Mouse (Mus musculus): Measurements from ENCODE around the gene Gm38392. TPM values are rescaled to one million over a fixed set of nuclear protein-coding genes. Genes with fewer than 3 reads are reported as not detected.

Gm38392 gene
- polyA plus RNA-seq, 2 experiments = 5.4 TPM; not detected in 1

DNA sequence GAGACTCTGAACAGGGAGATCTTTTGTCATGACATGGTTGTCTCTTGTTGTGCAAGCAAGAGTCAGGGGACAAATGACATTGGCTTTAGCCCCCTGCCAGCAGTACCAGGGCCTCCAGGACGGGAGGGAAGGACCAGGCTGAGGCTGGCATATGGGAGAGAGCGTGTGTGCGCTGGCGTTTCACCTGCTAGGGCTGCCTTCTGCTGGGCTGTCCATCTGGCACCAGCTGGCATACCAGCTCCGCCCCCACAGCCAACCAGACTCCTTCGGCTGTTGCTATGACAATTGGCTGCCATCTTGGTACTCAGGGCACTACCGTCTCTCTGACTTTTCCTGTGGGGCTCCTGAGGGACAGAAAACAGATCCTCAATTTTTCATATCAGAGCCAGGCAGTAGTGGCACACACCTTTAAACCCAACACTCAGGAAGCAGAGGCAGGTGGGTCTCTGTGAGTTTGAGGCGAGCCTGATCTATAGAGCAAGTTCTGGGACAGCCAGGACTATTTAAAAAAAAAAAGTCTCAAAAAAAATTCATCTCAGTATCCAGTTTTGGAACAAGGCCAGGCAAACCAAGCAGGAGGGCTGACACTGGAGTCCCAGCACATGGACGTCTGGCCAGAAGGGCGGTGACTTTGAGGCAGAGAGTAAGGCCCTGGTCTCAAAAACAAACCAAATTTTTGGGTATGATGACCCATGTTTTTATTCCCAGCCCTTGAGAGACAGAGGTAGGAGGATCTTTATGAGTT is 60.7 kb downstream of the Gm38392 start:
- Histone ChIP-seq H3K27me3 (ENCODE audit: control insufficient read depth, insufficient read depth, low read length) (peaks cover 22% of the 10 kb centered on the region; the same call in 1 of the 2 replicates), H3K4me3 (replicated peaks; ENCODE audit: low read length) (no peak overlapping the region), H3K9me3 (ENCODE audit: control insufficient read depth, low read length) (no peaks in the 10 kb centered on the region), H3K36me3 (ENCODE audit: control insufficient read depth, insufficient read depth, low read length) (no peaks in the 10 kb centered on the region), H3K9ac (ENCODE audit: low read depth, low read length, severe bottlenecking) (no peak overlapping the region), H3K4me2 (replicated peaks; ENCODE audit: low read depth, low read length, severe bottlenecking) (no peak overlapping the region), H3K27ac (replicated peaks; ENCODE audit: low read depth, low read length) (no peak overlapping the region), H3K4me1 (ENCODE audit: control insufficient read depth, insufficient read depth, low read length) (no peaks in the 10 kb centered on the region)
- no peak for DNase-seq (ENCODE audit: low spot score)
- WGBS = 80% methylated on average over 10 of the region's 10 CpGs
- no peak for TF ChIP-seq POLR2A (IDR thresholded peaks at IDR 0.05; ENCODE audit: borderline replicate concordance, extremely low read depth, insufficient read depth, insufficient read length)
- no peak for ATAC-seq (ENCODE audit: low FRiP score, low read depth)

DNA sequence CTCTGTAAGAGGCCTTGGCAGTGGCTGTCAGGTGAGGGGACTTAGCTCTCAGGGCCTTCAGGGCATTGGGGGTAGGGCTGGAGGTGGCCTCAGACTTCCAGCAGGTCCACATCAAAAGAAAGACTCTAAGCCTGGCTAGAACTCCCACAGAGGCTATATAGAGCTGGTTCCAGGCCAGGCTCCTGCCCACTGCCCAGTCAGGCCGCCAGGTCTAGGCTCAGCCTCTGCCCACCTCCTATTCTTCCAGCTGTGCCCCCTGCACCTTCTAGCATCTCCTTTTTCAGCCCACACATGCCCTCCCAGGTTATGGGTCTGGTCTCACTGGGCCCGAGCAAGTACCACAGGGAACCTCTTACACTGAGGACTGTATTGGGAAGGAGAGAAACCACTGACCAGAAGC is 62.1 kb downstream of the Gm38392 start:
- no peak overlapping the region for H3K27ac ChIP-seq (replicated peaks; ENCODE audit: low read depth, low read length)
- no peaks in the 10 kb centered on the region for H3K4me1 ChIP-seq (ENCODE audit: control insufficient read depth, insufficient read depth, low read length)
- WGBS = 66% methylated on average over 2 of the region's 2 CpGs
- H3K4me2 ChIP-seq (replicated peaks; ENCODE audit: low read depth, low read length, severe bottlenecking) = no peak overlapping the region
- ATAC-seq (ENCODE audit: low FRiP score, low read depth) (no peak), DNase-seq (ENCODE audit: low spot score) (no peak)
- no peak for TF ChIP-seq POLR2A (IDR thresholded peaks at IDR 0.05; ENCODE audit: borderline replicate concordance, extremely low read depth, insufficient read depth, insufficient read length)
- peaks cover 21% of the 10 kb centered on the region for H3K27me3 ChIP-seq (ENCODE audit: control insufficient read depth, insufficient read depth, low read length)
- no peak overlapping the region for H3K9ac ChIP-seq (ENCODE audit: low read depth, low read length, severe bottlenecking)
- no peaks in the 10 kb centered on the region for H3K36me3 ChIP-seq (ENCODE audit: control insufficient read depth, insufficient read depth, low read length)
- no peak overlapping the region for H3K4me3 ChIP-seq (replicated peaks; ENCODE audit: low read length)
- H3K9me3 ChIP-seq (ENCODE audit: control insufficient read depth, low read length) = no peaks in the 10 kb centered on the region

DNA sequence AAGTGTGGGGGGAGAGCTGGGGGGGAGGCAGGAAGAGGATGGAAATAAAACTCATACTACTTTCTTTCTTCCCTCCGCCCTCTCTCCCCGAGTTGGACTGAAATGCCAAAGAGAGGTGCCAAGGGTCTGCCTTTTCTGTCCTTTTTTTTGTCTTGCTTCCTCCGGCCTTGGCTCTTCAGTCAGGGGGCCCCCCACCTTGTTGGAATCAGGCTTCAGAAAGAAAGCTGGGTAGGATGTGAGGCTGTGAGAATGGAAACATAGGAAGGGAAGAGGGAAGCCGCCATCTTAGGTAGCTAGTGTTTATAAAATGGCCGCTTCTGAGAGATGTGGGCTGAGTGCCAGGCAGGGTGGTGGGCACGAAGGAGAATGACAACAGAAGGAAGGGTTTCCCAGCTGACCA is 64.6 kb downstream of the Gm38392 start:
- no peak overlapping the region for H3K4me3 ChIP-seq (replicated peaks; ENCODE audit: low read length)
- no peaks in the 10 kb centered on the region for H3K9me3 ChIP-seq (ENCODE audit: control insufficient read depth, low read length)
- H3K4me2 ChIP-seq (replicated peaks; ENCODE audit: low read depth, low read length, severe bottlenecking) = no peak overlapping the region
- no peaks in the 10 kb centered on the region for H3K36me3 ChIP-seq (ENCODE audit: control insufficient read depth, insufficient read depth, low read length)
- DNase-seq (ENCODE audit: low spot score) = no peak
- TF ChIP-seq POLR2A (IDR thresholded peaks at IDR 0.05; ENCODE audit: borderline replicate concordance, extremely low read depth, insufficient read depth, insufficient read length) = no peak
- peaks cover 35% of the 10 kb centered on the region for H3K27me3 ChIP-seq (ENCODE audit: control insufficient read depth, insufficient read depth, low read length)
- no peak overlapping the region for H3K9ac ChIP-seq (ENCODE audit: low read depth, low read length, severe bottlenecking)
- no peaks in the 10 kb centered on the region for H3K4me1 ChIP-seq (ENCODE audit: control insufficient read depth, insufficient read depth, low read length)
- WGBS = 77% methylated on average over 6 of the region's 6 CpGs
- ATAC-seq (ENCODE audit: low FRiP score, low read depth) = no peak
- no peak overlapping the region for H3K27ac ChIP-seq (replicated peaks; ENCODE audit: low read depth, low read length)

DNA sequence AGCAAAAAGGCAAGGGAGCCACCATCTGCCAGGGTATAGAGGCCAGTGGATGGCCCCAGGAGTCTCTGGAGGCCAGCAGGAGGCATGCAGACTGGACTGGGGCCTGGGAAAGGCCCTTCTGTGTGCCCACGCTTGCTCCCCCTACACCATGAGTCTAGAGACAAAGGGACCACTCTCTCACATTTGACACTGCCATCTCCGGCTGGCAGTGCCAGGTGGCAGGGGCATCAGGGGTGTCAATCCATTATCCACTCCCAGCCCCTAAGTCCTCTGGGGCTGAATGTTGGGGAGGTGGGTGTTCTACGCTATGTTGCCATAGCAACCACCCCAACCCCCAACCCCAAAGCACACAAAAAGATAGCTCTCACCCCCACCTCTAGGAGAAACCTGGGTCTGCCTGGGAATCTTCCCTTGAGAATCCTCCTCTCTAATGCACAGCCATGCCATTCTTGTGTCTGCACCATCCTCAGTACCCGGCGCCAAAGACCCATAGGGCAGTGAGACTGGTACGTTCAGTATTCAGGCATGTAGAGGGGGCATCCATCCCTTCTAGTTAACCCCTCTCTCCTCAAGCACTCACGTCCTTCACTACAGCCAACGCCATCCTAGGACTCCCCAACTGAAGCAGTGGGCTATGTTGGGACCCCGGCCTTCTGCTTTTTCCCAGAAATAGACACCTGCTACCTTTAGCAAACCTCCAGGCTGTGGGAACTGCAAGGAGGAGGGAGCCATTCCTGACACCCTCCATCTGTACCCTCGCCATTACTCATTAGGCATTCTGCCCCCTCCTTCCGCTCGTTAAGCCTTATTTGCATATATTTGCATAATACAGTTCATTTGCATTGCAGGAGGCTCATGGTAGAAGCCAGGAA is 65.3 kb downstream of the Gm38392 start:
- DNase-seq (ENCODE audit: low spot score) = no peak
- TF ChIP-seq POLR2A (IDR thresholded peaks at IDR 0.05; ENCODE audit: borderline replicate concordance, extremely low read depth, insufficient read depth, insufficient read length) = no peak
- Histone ChIP-seq H3K4me3 (replicated peaks; ENCODE audit: low read length) (no peak overlapping the region), H3K9ac (ENCODE audit: low read depth, low read length, severe bottlenecking) (no peak overlapping the region), H3K36me3 (ENCODE audit: control insufficient read depth, insufficient read depth, low read length) (no peaks in the 10 kb centered on the region), H3K27ac (replicated peaks; ENCODE audit: low read depth, low read length) (no peak overlapping the region), H3K4me2 (replicated peaks; ENCODE audit: low read depth, low read length, severe bottlenecking) (no peak overlapping the region), H3K9me3 (ENCODE audit: control insufficient read depth, low read length) (no peaks in the 10 kb centered on the region), H3K27me3 (ENCODE audit: control insufficient read depth, insufficient read depth, low read length) (peaks cover 41% of the 10 kb centered on the region), H3K4me1 (ENCODE audit: control insufficient read depth, insufficient read depth, low read length) (no peaks in the 10 kb centered on the region)
- no peak for ATAC-seq (ENCODE audit: low FRiP score, low read depth)
- WGBS = 55% methylated on average over 12 of the region's 12 CpGs

DNA sequence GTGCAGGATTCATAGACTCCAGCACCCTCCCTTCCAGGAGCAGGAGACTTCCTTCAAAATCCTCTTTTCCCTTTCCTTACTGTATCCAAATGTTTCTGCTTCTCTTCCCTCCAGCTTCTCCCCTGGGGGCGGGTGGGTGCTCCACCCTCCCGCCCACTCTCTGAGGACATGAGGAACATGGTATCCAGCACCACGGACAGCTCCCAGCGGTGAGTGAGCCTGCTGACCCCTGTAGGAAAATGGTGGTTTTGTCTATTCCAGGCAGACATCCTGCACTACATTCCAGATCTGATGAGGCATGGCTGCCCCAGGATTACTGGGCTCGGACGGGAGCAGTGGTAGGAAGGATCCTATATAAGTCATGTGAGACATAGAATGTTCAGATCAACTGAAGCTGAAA is 66.2 kb downstream of the Gm38392 start:
- Histone ChIP-seq H3K9ac (ENCODE audit: low read depth, low read length, severe bottlenecking) (no peak overlapping the region), H3K4me1 (ENCODE audit: control insufficient read depth, insufficient read depth, low read length) (no peaks in the 10 kb centered on the region), H3K4me2 (replicated peaks; ENCODE audit: low read depth, low read length, severe bottlenecking) (no peak overlapping the region), H3K36me3 (ENCODE audit: control insufficient read depth, insufficient read depth, low read length) (no peaks in the 10 kb centered on the region), H3K27ac (replicated peaks; ENCODE audit: low read depth, low read length) (no peak overlapping the region), H3K9me3 (ENCODE audit: control insufficient read depth, low read length) (no peaks in the 10 kb centered on the region), H3K4me3 (replicated peaks; ENCODE audit: low read length) (no peak overlapping the region), H3K27me3 (ENCODE audit: control insufficient read depth, insufficient read depth, low read length) (peaks cover 51% of the 10 kb centered on the region)
- DNase-seq (ENCODE audit: low spot score) (peak; percentile 78), ATAC-seq (ENCODE audit: low FRiP score, low read depth) (peak; percentile 34; the same call in 1 of the 2 replicates)
- TF ChIP-seq POLR2A (IDR thresholded peaks at IDR 0.05; ENCODE audit: borderline replicate concordance, extremely low read depth, insufficient read depth, insufficient read length) = no peak
- WGBS = 0% methylated on average over 6 of the region's 6 CpGs

Measured in limb, embryonic 14.5 days (tissue).